Mouse (Mus musculus) lung, embryonic 16.5 days (tissue): ENCODE results near the gene Creb3l1. TPM values are rescaled to one million over a fixed set of nuclear protein-coding genes. Genes with fewer than 3 reads are reported as not detected.

Experiments used
- ATAC-seq: fragments of 200-750 bp; cut with Nextera tagmentation; 2 replicates; pipeline ENCODE4 v1.8.0; 2017; ENCODE audit warnings: low read depth, mild to moderate bottlenecking, moderate library complexity
- H3K27ac ChIP-seq: fragments of 300-500 bp; sonication (generic); 2 replicates; pipeline ENCODE4 v1.5.1; 2014; ENCODE audit warnings: mild to moderate bottlenecking, control low read depth, low read length
- H3K27me3 ChIP-seq: fragments of 300-500 bp; sonication (generic); 2 replicates; pipeline ENCODE4 v1.6.1; 2014; ENCODE audit warnings: low read depth, low read length, mixed read lengths; ENCODE audit not compliant: control insufficient read depth, insufficient read depth
- H3K36me3 ChIP-seq: fragments of 300-500 bp; sonication (generic); 2 replicates; pipeline ENCODE4 v1.6.1; 2014; ENCODE audit warnings: low read length; ENCODE audit not compliant: control insufficient read depth, insufficient read depth
- H3K4me1 ChIP-seq: fragments of 300-500 bp; sonication (generic); replicated peaks from 2 replicates; pipeline ENCODE4 v1.6.1; 2014; ENCODE audit warnings: low read length, mixed read lengths; ENCODE audit not compliant: control insufficient read depth, insufficient read depth
- H3K4me2 ChIP-seq: fragments of 300-500 bp; sonication (generic); 2 replicates; pipeline ENCODE4 v1.6.1; 2014; ENCODE audit warnings: low read depth, low read length, control low read depth
- H3K4me3 ChIP-seq: fragments of 300-500 bp; sonication (generic); 2 replicates; pipeline ENCODE4 v1.5.1; 2014; ENCODE audit warnings: mild to moderate bottlenecking, low read length, control low read depth
- H3K9ac ChIP-seq: fragments of 300-500 bp; sonication (generic); 2 replicates; pipeline ENCODE4 v1.6.1; 2014; ENCODE audit warnings: low read length, control low read depth
- H3K9me3 ChIP-seq: fragments of 300-500 bp; sonication (generic); 2 replicates; pipeline ENCODE4 v1.6.1; 2016; ENCODE audit warnings: low read length; ENCODE audit not compliant: control insufficient read depth
- WGBS: fragments of 180-500 bp; shearing (Covaris S2); extraction: QIAGEN DNeasy Blood & Tissue Kit; methylation state at CpG from one replicate; pipeline ENCODE4 v1.1.7; 2014; 5-methylcytosine and 5-hydroxymethylcytosine counted together
- polyA plus RNA-seq: library from polyadenylated mRNA; unstranded; fragments of >200 nt; fragmentation: Nextera tagmentation; extraction: Ambion mirVana; gene quantifications from 2 replicates; pipeline ENCODE4 v1.2.1, GENCODE M21; 2015

Creb3l1 gene
- polyA plus RNA-seq, 1 experiment from 2014 or later: 15.1 TPM

GRCm38 (mm10) chr2:92060291-92060690 is 36.0 kb upstream of the Creb3l1 start:
- WGBS: 16% methylated on average over 6 of the region's 6 CpGs
- H3K36me3 ChIP-seq: no peaks in the 10 kb centered on the region
- H3K9me3 ChIP-seq: no peaks in the 10 kb centered on the region
- H3K4me1 ChIP-seq: peaks cover 17% of the 10 kb centered on the region
- H3K4me3 ChIP-seq: peak overlapping the region; percentile 66
- peaks cover 27% of the 10 kb centered on the region for H3K27me3 ChIP-seq
- peak overlapping the region; percentile 66; the same call in 1 of the 2 replicates for H3K9ac ChIP-seq
- no peak overlapping the region for H3K27ac ChIP-seq
- ATAC-seq: no peak
- H3K4me2 ChIP-seq: peak overlapping the region; percentile 100

- 0% methylated on average over 60 of the region's 63 CpGs for WGBS
- peak; percentile 32 for ATAC-seq
Observed at GRCm38 (mm10) chr2:92059481-92060220, 35.3 kb upstream of the Creb3l1 start.

GRCm38 (mm10) chr2:92058936-92059335 is 34.6 kb upstream of the Creb3l1 start:
- no peaks in the 10 kb centered on the region for H3K36me3 ChIP-seq
- H3K4me3 ChIP-seq: peak overlapping the region; percentile 66
- peaks cover 20% of the 10 kb centered on the region for H3K4me1 ChIP-seq
- WGBS: 4% methylated on average over 11 of the region's 11 CpGs
- H3K4me2 ChIP-seq: peak overlapping the region; percentile 100
- no peak overlapping the region for H3K27ac ChIP-seq
- peak overlapping the region; percentile 66 for H3K9ac ChIP-seq
- H3K27me3 ChIP-seq: peaks cover 27% of the 10 kb centered on the region
- no peak for ATAC-seq
- no peaks in the 10 kb centered on the region for H3K9me3 ChIP-seq

More at GRCm38 (mm10) chr2:92059481-92060220, 35.3 kb upstream of the Creb3l1 start:
- Histone ChIP-seq H3K4me2 (peak overlapping the region; percentile 100), H3K27me3 (peaks cover 27% of the 10 kb centered on the region), H3K36me3 (no peaks in the 10 kb centered on the region), H3K4me1 (peaks cover 20% of the 10 kb centered on the region), H3K27ac (no peak overlapping the region), H3K9me3 (no peaks in the 10 kb centered on the region), H3K9ac (peak overlapping the region; percentile 66), H3K4me3 (peak overlapping the region; percentile 66)

GRCm38 (mm10) chr2:92058469-92058868 is 34.2 kb upstream of the Creb3l1 start:
- no peaks in the 10 kb centered on the region for H3K36me3 ChIP-seq
- ATAC-seq: peak; percentile 59
- H3K4me2 ChIP-seq: peak overlapping the region; percentile 100
- WGBS: under 1% methylated on average over 29 of the region's 29 CpGs
- H3K27ac ChIP-seq: no peak overlapping the region
- peaks cover 27% of the 10 kb centered on the region for H3K27me3 ChIP-seq
- no peaks in the 10 kb centered on the region for H3K9me3 ChIP-seq
- peak overlapping the region; percentile 66 for H3K4me3 ChIP-seq
- H3K4me1 ChIP-seq: peaks cover 20% of the 10 kb centered on the region
- peak overlapping the region; percentile 66 for H3K9ac ChIP-seq

GRCm38 (mm10) chr2:92056760-92057159 is 32.5 kb upstream of the Creb3l1 start:
- 59% methylated on average over 13 of the region's 13 CpGs for WGBS
- H3K36me3 ChIP-seq: no peaks in the 10 kb centered on the region
- no peak overlapping the region for H3K27ac ChIP-seq
- no peak overlapping the region for H3K9ac ChIP-seq
- no peak overlapping the region for H3K4me2 ChIP-seq
- H3K4me3 ChIP-seq: no peak overlapping the region
- no peaks in the 10 kb centered on the region for H3K9me3 ChIP-seq
- peaks cover 24% of the 10 kb centered on the region for H3K27me3 ChIP-seq
- H3K4me1 ChIP-seq: peaks cover 20% of the 10 kb centered on the region
- no peak for ATAC-seq

- peak; percentile 46 for ATAC-seq
- Histone ChIP-seq H3K4me3 (peak overlapping the region; percentile 45), H3K4me2 (peak overlapping the region; percentile 75), H3K36me3 (no peaks in the 10 kb centered on the region), H3K9me3 (no peaks in the 10 kb centered on the region), H3K9ac (peak overlapping the region; percentile 68), H3K27ac (peak overlapping the region; percentile 92), H3K27me3 (peaks cover 19% of the 10 kb centered on the region), H3K4me1 (peaks cover 20% of the 10 kb centered on the region)
- WGBS: 2% methylated on average over 14 of the region's 14 CpGs
Observed at GRCm38 (mm10) chr2:92055831-92056236, 31.5 kb upstream of the Creb3l1 start.

GRCm38 (mm10) chr2:92055101-92055813 is 31.0 kb upstream of the Creb3l1 start:
- Histone ChIP-seq H3K4me1 (peaks cover 20% of the 10 kb centered on the region), H3K36me3 (no peaks in the 10 kb centered on the region), H3K27ac (peak overlapping the region; percentile 92), H3K27me3 (peaks cover 14% of the 10 kb centered on the region), H3K4me3 (peak overlapping the region; percentile 45), H3K4me2 (peak overlapping the region; percentile 75), H3K9ac (peak overlapping the region; percentile 68), H3K9me3 (no peaks in the 10 kb centered on the region)
- WGBS: 2% methylated on average over 38 of the region's 38 CpGs
- peak; percentile 89 for ATAC-seq

- H3K9me3 ChIP-seq: no peaks in the 10 kb centered on the region
- H3K27ac ChIP-seq: no peak overlapping the region
- H3K27me3 ChIP-seq: no peaks in the 10 kb centered on the region; the same call in 1 of the 2 replicates
- no peak overlapping the region for H3K4me2 ChIP-seq
- no peak overlapping the region for H3K9ac ChIP-seq
- 50% methylated on average over 2 of the region's 2 CpGs for WGBS
- H3K4me1 ChIP-seq: peaks cover 11% of the 10 kb centered on the region
- H3K4me3 ChIP-seq: no peak overlapping the region
- no peak for ATAC-seq
- no peaks in the 10 kb centered on the region for H3K36me3 ChIP-seq
Observed at GRCm38 (mm10) chr2:92052754-92053153, 28.5 kb upstream of the Creb3l1 start.

- H3K9me3 ChIP-seq: no peaks in the 10 kb centered on the region
- 72% methylated on average over 8 of the region's 8 CpGs for WGBS
- H3K27me3 ChIP-seq: no peaks in the 10 kb centered on the region; the same call in 1 of the 2 replicates
- peaks cover 11% of the 10 kb centered on the region for H3K4me1 ChIP-seq
- no peak overlapping the region for H3K27ac ChIP-seq
- H3K9ac ChIP-seq: no peak overlapping the region
- no peak overlapping the region for H3K4me3 ChIP-seq
- no peaks in the 10 kb centered on the region for H3K36me3 ChIP-seq
- no peak for ATAC-seq
- H3K4me2 ChIP-seq: no peak overlapping the region
Observed at GRCm38 (mm10) chr2:92052188-92052587, 27.9 kb upstream of the Creb3l1 start.
